Comparison of ENCODE assay signal across 14 mouse cellular contexts in genomic region chr3:133459174-133459573, GRCm38 (mm10).
"Had no signal": no experiment of that assay in that cellular context is flagged by ENCODE, and none has a peak within 500 bp of the region (broad histone marks: within the 10 kb centered on the region; RNA-seq: fewer than 3 reads in every experiment).

No protein-coding gene starts in this region.

- H3K9me3 ChIP-seq: limb, embryonic 12.5 days; liver, embryonic 13.5 days; lung, embryonic 15.5 days; megakaryocyte, embryonic 14.5 days had no signal

- H3K9ac ChIP-seq: limb, embryonic 12.5 days; liver, embryonic 13.5 days; liver, postnatal 0 days; lung, embryonic 15.5 days had no signal

- ATAC-seq: intestine, postnatal 0 days; liver, postnatal 0 days had no signal

- H3K36me3 ChIP-seq: liver, embryonic 13.5 days had no signal

- H3K27me3 ChIP-seq: limb, embryonic 12.5 days; liver, embryonic 13.5 days; lung, embryonic 15.5 days; megakaryocyte, embryonic 14.5 days had no signal

- H3K4me2 ChIP-seq: limb, embryonic 12.5 days; liver, embryonic 13.5 days; lung, embryonic 15.5 days had no signal

- H3K4me3 ChIP-seq: layer of hippocampus, adult 2 months; limb, embryonic 12.5 days; liver, embryonic 13.5 days; lung, embryonic 15.5 days; megakaryocyte, embryonic 14.5 days had no signal

- H3K27ac ChIP-seq: layer of hippocampus, adult 2 months; limb, embryonic 12.5 days; liver, embryonic 13.5 days; lung, embryonic 15.5 days; macrophage had no signal

- DNase-seq: kidney, adult 8-10 months; kidney, postnatal 36 days; liver; liver, embryonic 13.5 days; liver, postnatal 0 days; lung, postnatal 14 days; right cerebral cortex, postnatal 25 days; thymus, postnatal 4 days had no signal

- H3K4me1 ChIP-seq: limb, embryonic 12.5 days; liver, embryonic 13.5 days; lung, embryonic 15.5 days had no signal
